Mouse (Mus musculus): Measurements from ENCODE around the gene Syngr4. TPM values are rescaled to one million over a fixed set of nuclear protein-coding genes. Genes with fewer than 3 reads are reported as not detected.

The Syngr4 gene
- polyA plus RNA-seq, 1 experiment from 2014 or later = 0.89 TPM

Other genes starting within 250 kb of the Syngr4 start
- gene Fut2, start 230.3 kb downstream of the Syngr4 start, polyA plus RNA-seq (2016; fragmentation: Nextera tagmentation; extraction: Ambion mirVana) = 0.77 TPM in 2 replicates
- not detected in 2 replicates for gene Ntn5, start 212.7 kb downstream of the Syngr4 start, polyA plus RNA-seq (2016; fragmentation: Nextera tagmentation; extraction: Ambion mirVana)
- gene Sec1, start 202.3 kb downstream of the Syngr4 start, polyA plus RNA-seq (2016; fragmentation: Nextera tagmentation; extraction: Ambion mirVana) = 0.18 and 0.49 TPM in 2 replicates
- 5.4 and 5.8 TPM in 2 replicates for gene Car11, start 196.9 kb downstream of the Syngr4 start, polyA plus RNA-seq (2016; fragmentation: Nextera tagmentation; extraction: Ambion mirVana)
- gene Dbp, start 191.6 kb downstream of the Syngr4 start, polyA plus RNA-seq (2016; fragmentation: Nextera tagmentation; extraction: Ambion mirVana) = 4.1 and 5.3 TPM in 2 replicates
- 603 and 625 TPM in 2 replicates for gene Rpl18, start 181.3 kb downstream of the Syngr4 start, polyA plus RNA-seq (2016; fragmentation: Nextera tagmentation; extraction: Ambion mirVana)
- gene Sphk2, start 178.7 kb downstream of the Syngr4 start, polyA plus RNA-seq (2016; fragmentation: Nextera tagmentation; extraction: Ambion mirVana) = 18.5 and 20.0 TPM in 2 replicates
- 0.29 and 0.33 TPM in 2 replicates for gene Fam83e, start 175.5 kb downstream of the Syngr4 start, polyA plus RNA-seq (2016; fragmentation: Nextera tagmentation; extraction: Ambion mirVana)
- not detected in 2 replicates for gene Spaca4, start 170.9 kb downstream of the Syngr4 start, polyA plus RNA-seq (2016; fragmentation: Nextera tagmentation; extraction: Ambion mirVana)
- gene Lmtk3, start 113.0 kb downstream of the Syngr4 start, polyA plus RNA-seq (2016; fragmentation: Nextera tagmentation; extraction: Ambion mirVana) = 0.53 and 0.86 TPM in 2 replicates
- gene Sult2b1, start 112.0 kb downstream of the Syngr4 start, polyA plus RNA-seq (2016; fragmentation: Nextera tagmentation; extraction: Ambion mirVana) = 0.23 and 0.40 TPM in 2 replicates
- gene Cyth2, start 82.1 kb downstream of the Syngr4 start, polyA plus RNA-seq (2016; fragmentation: Nextera tagmentation; extraction: Ambion mirVana) = 108 and 115 TPM in 2 replicates
- gene Kcnj14, start 71.9 kb downstream of the Syngr4 start, polyA plus RNA-seq (2016; fragmentation: Nextera tagmentation; extraction: Ambion mirVana) = 0.63 and 0.70 TPM in 2 replicates
- gene Grwd1, start 65.8 kb downstream of the Syngr4 start, polyA plus RNA-seq (2016; fragmentation: Nextera tagmentation; extraction: Ambion mirVana) = 43.9 and 46.6 TPM in 2 replicates
- 53.4 and 55.5 TPM in 2 replicates for gene Kdelr1, start 23.9 kb downstream of the Syngr4 start, polyA plus RNA-seq (2016; fragmentation: Nextera tagmentation; extraction: Ambion mirVana)
- 0.37 and 0.42 TPM in 2 replicates for gene Grin2d, start 18.3 kb downstream of the Syngr4 start, polyA plus RNA-seq (2016; fragmentation: Nextera tagmentation; extraction: Ambion mirVana)
- 5.8 and 7.2 TPM in 2 replicates for gene Tmem143, start 227 bp upstream of the Syngr4 start, polyA plus RNA-seq (2016; fragmentation: Nextera tagmentation; extraction: Ambion mirVana)
- 63.1 and 69.0 TPM in 2 replicates for gene Emp3, start 24.7 kb upstream of the Syngr4 start, polyA plus RNA-seq (2016; fragmentation: Nextera tagmentation; extraction: Ambion mirVana)
- gene Ccdc114, start 27.4 kb upstream of the Syngr4 start, polyA plus RNA-seq (2016; fragmentation: Nextera tagmentation; extraction: Ambion mirVana) = 2.4 and 3.5 TPM in 2 replicates
- gene Abcc6, start 133.6 kb upstream of the Syngr4 start, polyA plus RNA-seq (2016; fragmentation: Nextera tagmentation; extraction: Ambion mirVana) = 0.06 and 0.22 TPM in 2 replicates
- 47.8 and 54.4 TPM in 2 replicates for gene Nomo1, start 137.0 kb upstream of the Syngr4 start, polyA plus RNA-seq (2016; fragmentation: Nextera tagmentation; extraction: Ambion mirVana)
- 6.3 and 7.6 TPM in 2 replicates for gene Kcnj11, start 204.1 kb upstream of the Syngr4 start, polyA plus RNA-seq (2016; fragmentation: Nextera tagmentation; extraction: Ambion mirVana)